ENCODE assay signal across 8 mouse cellular contexts in genomic region chr14:30564451-30564850, GRCm38 (mm10). TPM values are rescaled to one million over a fixed set of nuclear protein-coding genes. Genes with fewer than 3 reads are reported as not detected.
DNase-seq lines count a peak whose midpoint lies in the region; ATAC-seq and TF ChIP-seq lines count a peak whose summit lies in the region.

No protein-coding gene starts in this region.

- H3K27me3 ChIP-seq in cerebellum, adult 2 months (ENCODE audit: control insufficient read depth, insufficient read depth, low read length), result no peaks in the 10 kb centered on the region

- H3K36me3 ChIP-seq in macrophage (ENCODE audit: inconsistent target), result peaks cover 72% of the 10 kb centered on the region

- peaks cover 19% of the 10 kb centered on the region; the same call in 1 of the 2 replicates for H3K79me2 ChIP-seq in macrophage (ENCODE audit: inconsistent target)

- no peak overlapping the region for H3K4me3 ChIP-seq in cerebellum, adult 2 months (replicated peaks; ENCODE audit: insufficient read depth, low read depth, low read length)
- no peak overlapping the region for H3K4me3 ChIP-seq in macrophage (ENCODE audit: inconsistent target)

- peak; percentile 50 to 51 for DNase-seq in cerebellum, postnatal 14 days
- no peak for DNase-seq in cerebellum, adult 2 months
- DNase-seq in ES-CJ7 (ENCODE audit: low read depth, low spot score), result peak; percentile 64
- DNase-seq in heart, postnatal 4 days, result peak; percentile 69
- no peak for DNase-seq in T-cell, adult 2 months (ENCODE audit: low spot score)
- DNase-seq in thymus, postnatal 25 days, result no peak

- no peak for TF ChIP-seq POLR2A in cerebellum, adult 2 months (IDR thresholded peaks at IDR 0.05; ENCODE audit: borderline replicate concordance, insufficient read depth, low read length)

- no peak for TF ChIP-seq CTCF in cerebellum, adult 2 months (IDR thresholded peaks at IDR 0.05; ENCODE audit: borderline replicate concordance, insufficient read depth, low read depth, low read length)

- ATAC-seq in erythroid progenitor cell, adult 5-6 weeks (replicated peaks; ENCODE audit: low FRiP score, poor library complexity, severe bottlenecking), result peak; percentile 84

- WGBS in cerebellum, adult 2 months, result 65% methylated on average over 2 of the region's 2 CpGs
- WGBS in macrophage (ENCODE audit: missing documents), result 17% methylated on average over 2 of the region's 2 CpGs

- H3K4me1 ChIP-seq in cerebellum, adult 2 months (ENCODE audit: control insufficient read depth, insufficient read depth, low read length), result peaks cover 6% of the 10 kb centered on the region; the same call in 1 of the 2 replicates

- no peak overlapping the region for H3K27ac ChIP-seq in cerebellum, adult 2 months (ENCODE audit: insufficient read depth, low read length)
- peak overlapping the region; percentile 65 for H3K27ac ChIP-seq in macrophage

RNA-seq across cellular contexts. Expression of gene Tkt, which starts 16.3 kb away (rescaled TPM):
- 181 and 183 TPM in 2 replicates for polyA plus RNA-seq in cerebellum, adult 2 months (2012; rRNA removed)
- total RNA-seq in erythroid progenitor cell, adult 5-6 weeks (2015; ENCODE audit: low replicate concordance), result 75.5 and 90.8 TPM in 2 replicates
- total RNA-seq in erythroid progenitor cell, adult 5-6 weeks (2017; ENCODE audit: low replicate concordance), result 145 and 161 TPM in 2 replicates
- 10 to 100 TPM; 67.9 to 69.2 TPM for total RNA-seq in heart, postnatal 4 days (2021)
- 10 to 100 TPM; 13.3 to 83.5 (median 40.9) TPM for total RNA-seq in macrophage (2018; cell fraction: chromatin; rRNA removed)
- 100 to 1,000 TPM; 142 to 227 (median 188) TPM for total RNA-seq in macrophage (2018; cell fraction: cytosol; rRNA removed)
- total RNA-seq in macrophage (2018; cell fraction: nucleus; rRNA removed), result 100 to 1,000 TPM in 4 of 26 experiments, 10 to 100 TPM in 22; 40.1 to 193 (median 72.2) TPM
- polyA plus RNA-seq in macrophage (2018), result 167 to 319 TPM (median 208 TPM) in 3 replicates

Comparison
In these comparisons a context has a peak if more than half of its experiments do, and no peak if none do; other contexts are left out.
1. DNase-seq: peak in cerebellum, postnatal 14 days (2 of 2), ES-CJ7 (single experiment) and heart, postnatal 4 days (single experiment); none in cerebellum, adult 2 months (0 of 2), T-cell, adult 2 months (single experiment) and thymus, postnatal 25 days (single experiment).